Mouse (Mus musculus): ENCODE data around the gene Mta3. TPM values are rescaled to one million over a fixed set of nuclear protein-coding genes. Genes with fewer than 3 reads are reported as not detected.
A peak's percentile ranks its signal among the peaks of the same experiment; 100 is the strongest.

The Mta3 gene
- polyA plus RNA-seq, 1 experiment from 2014 or later = 36.4 TPM

- Histone ChIP-seq H3K27ac (ENCODE audit: low read length) (no peak overlapping the region), H3K9ac (ENCODE audit: low read length) (no peak overlapping the region), H3K4me1 (ENCODE audit: control insufficient read depth, insufficient read depth, low read length) (no peaks in the 10 kb centered on the region), H3K4me2 (ENCODE audit: low read depth, low read length) (no peak overlapping the region), H3K9me3 (replicated peaks; ENCODE audit: control insufficient read depth, low read length) (no peaks in the 10 kb centered on the region), H3K36me3 (ENCODE audit: control insufficient read depth, insufficient read depth, low read length) (no peaks in the 10 kb centered on the region), H3K4me3 (replicated peaks; ENCODE audit: low read length) (no peak overlapping the region), H3K27me3 (ENCODE audit: control insufficient read depth, insufficient read depth, low read length) (no peaks in the 10 kb centered on the region)
- ATAC-seq (ENCODE audit: insufficient read depth, low FRiP score) = no peak
- WGBS = 87% methylated on average over 9 of the region's 9 CpGs
Observed at GRCm38 (mm10) chr17:83805078-83805477, 99.1 kb downstream of the Mta3 start.

- Histone ChIP-seq H3K4me1 (ENCODE audit: control insufficient read depth, insufficient read depth, low read length) (no peaks in the 10 kb centered on the region), H3K9ac (ENCODE audit: low read length) (no peak overlapping the region), H3K9me3 (replicated peaks; ENCODE audit: control insufficient read depth, low read length) (no peaks in the 10 kb centered on the region), H3K4me2 (ENCODE audit: low read depth, low read length) (no peak overlapping the region), H3K36me3 (ENCODE audit: control insufficient read depth, insufficient read depth, low read length) (no peaks in the 10 kb centered on the region), H3K4me3 (replicated peaks; ENCODE audit: low read length) (no peak overlapping the region), H3K27ac (ENCODE audit: low read length) (no peak overlapping the region), H3K27me3 (ENCODE audit: control insufficient read depth, insufficient read depth, low read length) (no peaks in the 10 kb centered on the region)
- no peak for ATAC-seq (ENCODE audit: insufficient read depth, low FRiP score)
- WGBS = 57% methylated on average over 7 of the region's 7 CpGs
Observed at GRCm38 (mm10) chr17:83807345-83807744, 101.4 kb downstream of the Mta3 start.

- Histone ChIP-seq H3K9ac (ENCODE audit: low read length) (no peak overlapping the region), H3K36me3 (ENCODE audit: control insufficient read depth, insufficient read depth, low read length) (no peaks in the 10 kb centered on the region), H3K9me3 (replicated peaks; ENCODE audit: control insufficient read depth, low read length) (no peaks in the 10 kb centered on the region), H3K4me2 (ENCODE audit: low read depth, low read length) (no peak overlapping the region), H3K27ac (ENCODE audit: low read length) (no peak overlapping the region), H3K27me3 (ENCODE audit: control insufficient read depth, insufficient read depth, low read length) (no peaks in the 10 kb centered on the region), H3K4me3 (replicated peaks; ENCODE audit: low read length) (no peak overlapping the region), H3K4me1 (ENCODE audit: control insufficient read depth, insufficient read depth, low read length) (no peaks in the 10 kb centered on the region)
- WGBS = 77% methylated on average over 11 of the region's 11 CpGs
- ATAC-seq (ENCODE audit: insufficient read depth, low FRiP score) = no peak
Observed at GRCm38 (mm10) chr17:83807778-83808398, 101.9 kb downstream of the Mta3 start.

- no peaks in the 10 kb centered on the region for H3K36me3 ChIP-seq (ENCODE audit: control insufficient read depth, insufficient read depth, low read length)
- H3K9me3 ChIP-seq (replicated peaks; ENCODE audit: control insufficient read depth, low read length) = no peaks in the 10 kb centered on the region
- no peaks in the 10 kb centered on the region for H3K27me3 ChIP-seq (ENCODE audit: control insufficient read depth, insufficient read depth, low read length)
- no peak overlapping the region for H3K4me2 ChIP-seq (ENCODE audit: low read depth, low read length)
- no peak overlapping the region for H3K27ac ChIP-seq (ENCODE audit: low read length)
- no peak for ATAC-seq (ENCODE audit: insufficient read depth, low FRiP score)
- 89% methylated on average over 12 of the region's 12 CpGs for WGBS
- H3K4me3 ChIP-seq (replicated peaks; ENCODE audit: low read length) = no peak overlapping the region
- H3K4me1 ChIP-seq (ENCODE audit: control insufficient read depth, insufficient read depth, low read length) = no peaks in the 10 kb centered on the region
- H3K9ac ChIP-seq (ENCODE audit: low read length) = no peak overlapping the region
Observed at GRCm38 (mm10) chr17:83808476-83809098, 102.6 kb downstream of the Mta3 start.

- Histone ChIP-seq H3K4me2 (ENCODE audit: low read depth, low read length) (no peak overlapping the region), H3K27ac (ENCODE audit: low read length) (no peak overlapping the region), H3K9me3 (replicated peaks; ENCODE audit: control insufficient read depth, low read length) (no peaks in the 10 kb centered on the region), H3K9ac (ENCODE audit: low read length) (no peak overlapping the region), H3K27me3 (ENCODE audit: control insufficient read depth, insufficient read depth, low read length) (no peaks in the 10 kb centered on the region), H3K4me3 (replicated peaks; ENCODE audit: low read length) (no peak overlapping the region), H3K4me1 (ENCODE audit: control insufficient read depth, insufficient read depth, low read length) (no peaks in the 10 kb centered on the region), H3K36me3 (ENCODE audit: control insufficient read depth, insufficient read depth, low read length) (no peaks in the 10 kb centered on the region)
- peak; percentile 48; the same call in 1 of the 2 replicates for ATAC-seq (ENCODE audit: insufficient read depth, low FRiP score)
- 83% methylated on average over 17 of the region's 17 CpGs for WGBS
Observed at GRCm38 (mm10) chr17:83809197-83809829, 103.3 kb downstream of the Mta3 start.

- Histone ChIP-seq H3K9ac (ENCODE audit: low read length) (no peak overlapping the region), H3K9me3 (replicated peaks; ENCODE audit: control insufficient read depth, low read length) (no peaks in the 10 kb centered on the region), H3K36me3 (ENCODE audit: control insufficient read depth, insufficient read depth, low read length) (no peaks in the 10 kb centered on the region), H3K27me3 (ENCODE audit: control insufficient read depth, insufficient read depth, low read length) (no peaks in the 10 kb centered on the region), H3K4me2 (ENCODE audit: low read depth, low read length) (no peak overlapping the region), H3K4me1 (ENCODE audit: control insufficient read depth, insufficient read depth, low read length) (no peaks in the 10 kb centered on the region), H3K27ac (ENCODE audit: low read length) (no peak overlapping the region), H3K4me3 (replicated peaks; ENCODE audit: low read length) (no peak overlapping the region)
- ATAC-seq (ENCODE audit: insufficient read depth, low FRiP score) = no peak
- 74% methylated on average over 5 of the region's 5 CpGs for WGBS
Observed at GRCm38 (mm10) chr17:83810285-83810684, 104.3 kb downstream of the Mta3 start.

GRCm38 (mm10) chr17:83812200-83812944 lies 106.4 kb downstream of the Mta3 start:
- Histone ChIP-seq H3K9ac (ENCODE audit: low read length) (no peak overlapping the region), H3K4me1 (ENCODE audit: control insufficient read depth, insufficient read depth, low read length) (no peaks in the 10 kb centered on the region), H3K9me3 (replicated peaks; ENCODE audit: control insufficient read depth, low read length) (no peaks in the 10 kb centered on the region), H3K4me2 (ENCODE audit: low read depth, low read length) (no peak overlapping the region), H3K36me3 (ENCODE audit: control insufficient read depth, insufficient read depth, low read length) (no peaks in the 10 kb centered on the region), H3K27me3 (ENCODE audit: control insufficient read depth, insufficient read depth, low read length) (no peaks in the 10 kb centered on the region), H3K4me3 (replicated peaks; ENCODE audit: low read length) (no peak overlapping the region), H3K27ac (ENCODE audit: low read length) (no peak overlapping the region)
- WGBS = 95% methylated on average over 17 of the region's 17 CpGs
- no peak for ATAC-seq (ENCODE audit: insufficient read depth, low FRiP score)

GRCm38 (mm10) chr17:83813050-83813449 lies 107.1 kb downstream of the Mta3 start:
- WGBS = 88% methylated on average over 4 of the region's 4 CpGs
- H3K9ac ChIP-seq (ENCODE audit: low read length) = no peak overlapping the region
- H3K36me3 ChIP-seq (ENCODE audit: control insufficient read depth, insufficient read depth, low read length) = no peaks in the 10 kb centered on the region
- no peak overlapping the region for H3K27ac ChIP-seq (ENCODE audit: low read length)
- no peak for ATAC-seq (ENCODE audit: insufficient read depth, low FRiP score)
- no peaks in the 10 kb centered on the region for H3K4me1 ChIP-seq (ENCODE audit: control insufficient read depth, insufficient read depth, low read length)
- no peaks in the 10 kb centered on the region for H3K9me3 ChIP-seq (replicated peaks; ENCODE audit: control insufficient read depth, low read length)
- H3K4me3 ChIP-seq (replicated peaks; ENCODE audit: low read length) = no peak overlapping the region
- no peak overlapping the region for H3K4me2 ChIP-seq (ENCODE audit: low read depth, low read length)
- no peaks in the 10 kb centered on the region for H3K27me3 ChIP-seq (ENCODE audit: control insufficient read depth, insufficient read depth, low read length)

GRCm38 (mm10) chr17:83816996-83817395 lies 111.0 kb downstream of the Mta3 start:
- H3K4me1 ChIP-seq (ENCODE audit: control insufficient read depth, insufficient read depth, low read length) = no peaks in the 10 kb centered on the region

More at GRCm38 (mm10) chr17:83816996-83817395, 111.0 kb downstream of the Mta3 start:
- H3K27me3 ChIP-seq (ENCODE audit: control insufficient read depth, insufficient read depth, low read length) = no peaks in the 10 kb centered on the region
- H3K36me3 ChIP-seq (ENCODE audit: control insufficient read depth, insufficient read depth, low read length) = no peaks in the 10 kb centered on the region
- 71% methylated on average over 7 of the region's 7 CpGs for WGBS
- no peak overlapping the region for H3K27ac ChIP-seq (ENCODE audit: low read length)
- no peaks in the 10 kb centered on the region for H3K9me3 ChIP-seq (replicated peaks; ENCODE audit: control insufficient read depth, low read length)
- ATAC-seq (ENCODE audit: insufficient read depth, low FRiP score) = no peak
- no peak overlapping the region for H3K4me3 ChIP-seq (replicated peaks; ENCODE audit: low read length)
- H3K9ac ChIP-seq (ENCODE audit: low read length) = no peak overlapping the region
- H3K4me2 ChIP-seq (ENCODE audit: low read depth, low read length) = no peak overlapping the region

All from stomach, embryonic 16.5 days (tissue).